Mouse (Mus musculus) brain, embryonic 14.5 days (tissue): ENCODE data around the gene Aldoc. TPM values are rescaled to one million over a fixed set of nuclear protein-coding genes. Genes with fewer than 3 reads are reported as not detected.

Experiments used
- DNase-seq: peaks from one replicate; pipeline ENCODE4 v3.0.0-alpha.2; 2011; ENCODE audit warnings: low read depth
- CTCF ChIP-seq: fragments of 200-500 bp; IDR thresholded peaks from 2 replicates; pipeline ENCODE4 v1.5.1; 2012; ENCODE audit warnings: inconsistent platforms, mild to moderate bottlenecking, moderate library complexity, borderline replicate concordance; ENCODE audit not compliant: insufficient read depth, insufficient read length; ENCODE audit errors: extremely low read depth
- POLR2A ChIP-seq: fragments of 200-500 bp; IDR thresholded peaks from 2 replicates; pipeline ENCODE4 v1.6.1; 2012; ENCODE audit warnings: mild to moderate bottlenecking, inconsistent platforms, borderline replicate concordance; ENCODE audit not compliant: poor library complexity, insufficient read depth, insufficient read length, severe bottlenecking; ENCODE audit errors: extremely low read depth
- polyA plus RNA-seq: library from polyadenylated mRNA; depleted of rRNA; stranded (reverse); fragments of >200 nt; gene quantifications from 2 replicates; pipeline ENCODE4 v1.2.3, GENCODE M21; 2012; rRNA removed

The Aldoc gene
- polyA plus RNA-seq, 1 experiment = 126 TPM

GRCm38 (mm10) chr11:78372166-78372565 is 49.4 kb downstream of the Aldoc start:
- TF ChIP-seq CTCF = no peak
- no peak for TF ChIP-seq POLR2A
- no peak for DNase-seq

GRCm38 (mm10) chr11:78372610-78373009 is 49.8 kb downstream of the Aldoc start:
- DNase-seq = peak; percentile 13
- TF ChIP-seq POLR2A (no peak), CTCF (no peak)

- DNase-seq = no peak
- TF ChIP-seq CTCF (no peak), POLR2A (no peak)
Measured at GRCm38 (mm10) chr11:78374147-78374546, 51.4 kb downstream of the Aldoc start.

Other genes starting within 250 kb of the Aldoc start
- 31.5 and 40.6 TPM in 2 replicates for gene Eral1, start 242.6 kb upstream of the Aldoc start, polyA plus RNA-seq
- gene Fam222b, start 228.3 kb upstream of the Aldoc start, polyA plus RNA-seq = 19.8 and 36.5 TPM in 2 replicates
- gene Traf4, start 157.4 kb upstream of the Aldoc start, polyA plus RNA-seq = 204 and 250 TPM in 2 replicates
- gene Nek8, start 146.3 kb upstream of the Aldoc start, polyA plus RNA-seq = 8.1 and 13.8 TPM in 2 replicates
- 13.1 and 15.4 TPM in 2 replicates for gene Tlcd1, start 146.3 kb upstream of the Aldoc start, polyA plus RNA-seq
- gene Rpl23a, start 139.4 kb upstream of the Aldoc start, polyA plus RNA-seq = 1,462 and 1,587 TPM in 2 replicates
- 67.6 and 98.9 TPM in 2 replicates for gene Rab34, start 134.5 kb upstream of the Aldoc start, polyA plus RNA-seq
- 0.43 and 1.0 TPM in 2 replicates for gene Proca1, start 129.6 kb upstream of the Aldoc start, polyA plus RNA-seq
- gene Sdf2, start 77.2 kb upstream of the Aldoc start, polyA plus RNA-seq = 109 and 130 TPM in 2 replicates
- 17.3 and 39.5 TPM in 2 replicates for gene Supt6, start 77.0 kb upstream of the Aldoc start, polyA plus RNA-seq
- gene 2610507B11Rik, start 61.2 kb upstream of the Aldoc start, polyA plus RNA-seq = 60.9 and 71.2 TPM in 2 replicates
- gene BC030499, start 32.1 kb upstream of the Aldoc start, polyA plus RNA-seq = 0.49 and 0.72 TPM in 2 replicates
- 22.0 and 42.0 TPM in 2 replicates for gene Spag5, start 21.4 kb upstream of the Aldoc start, polyA plus RNA-seq
- 75.3 and 81.7 TPM in 2 replicates for gene Pigs, start 5.4 kb downstream of the Aldoc start, polyA plus RNA-seq
- 137 and 174 TPM in 2 replicates for gene Unc119, start 20.5 kb downstream of the Aldoc start, polyA plus RNA-seq
- 0.03 TPM in 2 replicates for gene Foxn1, start 63.6 kb downstream of the Aldoc start, polyA plus RNA-seq
- not detected in 2 replicates for gene Slc13a2, start 99.2 kb downstream of the Aldoc start, polyA plus RNA-seq
- 15.1 and 15.5 TPM in 2 replicates for gene Slc46a1, start 142.7 kb downstream of the Aldoc start, polyA plus RNA-seq
- 43.3 and 53.5 TPM in 2 replicates for gene Sarm1, start 174.8 kb downstream of the Aldoc start, polyA plus RNA-seq
- 68.0 and 125 TPM in 2 replicates for gene Vtn, start 176.1 kb downstream of the Aldoc start, polyA plus RNA-seq
- 0.15 and 0.32 TPM in 2 replicates for gene Sebox, start 180.5 kb downstream of the Aldoc start, polyA plus RNA-seq
- gene Tmem199, start 189.2 kb downstream of the Aldoc start, polyA plus RNA-seq = 49.9 and 65.5 TPM in 2 replicates
- 106 and 117 TPM in 2 replicates for gene Poldip2, start 189.2 kb downstream of the Aldoc start, polyA plus RNA-seq
- gene Tnfaip1, start 213.4 kb downstream of the Aldoc start, polyA plus RNA-seq = 47.2 and 55.3 TPM in 2 replicates
- 69.7 and 79.3 TPM in 2 replicates for gene Ift20, start 213.4 kb downstream of the Aldoc start, polyA plus RNA-seq
- 15.2 and 16.6 TPM in 2 replicates for gene Tmem97, start 227.8 kb downstream of the Aldoc start, polyA plus RNA-seq